Mouse (Mus musculus) ZHBTc4 (cell line): ENCODE results near the gene Adcy4.

Experiments used
- DNase-seq: peaks from one replicate; pipeline ENCODE4 v3.0.0-alpha.2; 2011; ENCODE audit warnings: low read depth, low spot score

Gene Adcy4

GRCm38 (mm10) chr14:55783958-55784235, at the start of gene Adcy4:
TSS of gene Adcy4 (minus strand) at chr14:55784095.
- DNase-seq: peak; percentile 17

- DNase-seq: no peak
Measured at GRCm38 (mm10) chr14:55833126-55833525, 49.2 kb upstream of the Adcy4 start.

DNA sequence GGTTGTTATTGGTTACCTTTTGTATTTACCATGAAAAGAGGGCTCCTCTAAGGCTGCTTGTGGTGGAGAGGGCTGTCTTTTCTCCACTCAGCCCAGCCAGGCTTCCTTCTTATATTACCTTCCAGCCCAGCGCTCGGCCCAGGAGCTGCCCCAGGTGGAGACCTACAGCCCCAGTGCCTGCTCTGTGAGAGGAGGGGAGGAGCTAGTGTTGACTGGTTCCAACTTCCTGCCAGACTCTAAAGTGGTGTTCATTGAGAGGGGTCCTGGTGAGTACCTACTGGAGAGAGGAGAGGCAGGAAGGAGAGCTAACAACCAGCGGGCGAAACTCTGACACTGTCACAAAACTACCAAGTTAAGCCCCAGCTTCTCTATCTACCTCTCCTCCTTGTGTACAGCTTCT, 46.4 kb upstream of the Adcy4 start:
- peak; percentile 43 for DNase-seq

- DNase-seq: peak; percentile 64
Measured at GRCm38 (mm10) chr14:55829854-55830253, 46.0 kb upstream of the Adcy4 start.

DNA sequence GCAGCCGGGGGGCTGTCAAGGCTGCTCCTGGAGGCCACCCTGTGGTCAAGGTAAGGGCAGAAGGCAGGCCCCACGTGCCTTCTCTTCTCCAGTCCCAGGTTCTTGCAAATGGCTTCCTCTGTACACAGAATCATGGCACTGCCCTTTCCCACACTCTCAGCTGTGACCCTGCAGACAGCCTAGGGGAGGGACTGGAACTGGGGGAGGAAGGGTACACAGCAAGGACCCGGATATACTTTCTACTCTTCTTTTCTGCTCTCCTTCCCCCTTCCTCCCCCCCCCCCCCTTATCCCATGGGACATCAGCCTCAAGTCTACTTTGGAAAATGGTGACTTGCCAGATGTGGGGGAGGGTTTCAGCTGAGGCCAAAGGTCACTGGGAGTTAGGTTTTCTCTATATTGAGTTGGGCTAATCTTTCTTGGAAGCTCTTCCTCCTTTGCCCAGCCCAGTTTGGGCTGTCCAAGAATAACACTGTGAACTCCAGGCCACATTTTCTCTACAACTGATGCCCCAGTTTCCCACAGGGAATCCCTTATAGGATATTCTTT, 44.9 kb upstream of the Adcy4 start:
- no peak for DNase-seq

- DNase-seq: no peak
Measured at GRCm38 (mm10) chr14:55826551-55827340, 42.9 kb upstream of the Adcy4 start.

- DNase-seq: no peak
Measured at GRCm38 (mm10) chr14:55826142-55826541, 42.2 kb upstream of the Adcy4 start.

- no peak for DNase-seq
Measured at GRCm38 (mm10) chr14:55825216-55826051, 41.5 kb upstream of the Adcy4 start.

- no peak for DNase-seq
Measured at GRCm38 (mm10) chr14:55824481-55825215, 40.8 kb upstream of the Adcy4 start.

GRCm38 (mm10) chr14:55824001-55824480, 40.1 kb upstream of the Adcy4 start:
- DNase-seq: peak; percentile 54

GRCm38 (mm10) chr14:55822991-55823762, 39.3 kb upstream of the Adcy4 start, which contains the start of gene Nfatc4:
TSS of gene Nfatc4 (plus strand) at chr14:55823144.
- peak; percentile 91 for DNase-seq

GRCm38 (mm10) chr14:55822435-55822990, 38.6 kb upstream of the Adcy4 start:
- DNase-seq: peak; percentile 96

DNA sequence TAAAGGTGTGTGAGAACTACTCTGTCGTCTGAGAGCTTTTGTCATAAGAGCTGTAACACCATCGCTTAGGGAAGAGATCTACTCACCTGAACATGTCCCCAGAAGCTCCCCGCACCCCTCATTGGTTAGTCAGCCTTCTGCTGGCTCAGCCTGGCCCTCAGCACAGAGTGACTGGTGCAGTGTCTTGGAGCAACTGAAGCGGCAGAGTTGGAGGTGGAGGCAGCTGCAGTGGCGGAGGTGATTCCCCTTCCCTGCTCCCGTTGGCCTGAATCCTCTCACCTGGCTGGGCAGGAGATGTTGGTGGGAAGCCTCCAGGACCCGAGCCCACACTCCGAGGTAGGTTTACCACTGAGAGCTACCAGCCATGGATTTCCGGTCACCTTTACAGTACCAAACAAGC, 36.7 kb upstream of the Adcy4 start:
- DNase-seq: no peak

- DNase-seq: no peak
Measured at GRCm38 (mm10) chr14:55819845-55820405, 36.0 kb upstream of the Adcy4 start.

- peak; percentile 82 for DNase-seq
Measured at GRCm38 (mm10) chr14:55815310-55815751, 31.4 kb upstream of the Adcy4 start.

DNA sequence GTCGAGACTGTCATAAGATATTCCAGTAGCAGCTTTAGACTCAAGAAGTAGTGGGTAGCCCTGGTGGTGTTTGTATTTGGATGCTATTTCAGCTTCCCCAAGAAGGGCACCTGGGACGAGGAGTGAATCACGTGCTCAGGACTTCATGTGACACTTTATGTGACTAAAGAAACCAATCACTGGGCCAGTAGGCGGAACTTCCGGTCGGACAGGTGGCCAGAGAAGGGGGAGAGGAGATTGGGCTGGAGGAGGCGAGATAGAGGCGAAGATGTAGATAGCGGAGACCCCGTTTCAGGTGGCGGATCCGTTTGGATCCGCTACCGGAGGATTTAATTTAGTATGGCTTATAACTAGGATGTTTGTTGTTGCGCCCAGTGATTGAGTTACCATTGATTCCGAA, 31.0 kb upstream of the Adcy4 start:
- DNase-seq: peak; percentile 82

GRCm38 (mm10) chr14:55795380-55796163, 11.7 kb upstream of the Adcy4 start:
- DNase-seq: no peak

DNA sequence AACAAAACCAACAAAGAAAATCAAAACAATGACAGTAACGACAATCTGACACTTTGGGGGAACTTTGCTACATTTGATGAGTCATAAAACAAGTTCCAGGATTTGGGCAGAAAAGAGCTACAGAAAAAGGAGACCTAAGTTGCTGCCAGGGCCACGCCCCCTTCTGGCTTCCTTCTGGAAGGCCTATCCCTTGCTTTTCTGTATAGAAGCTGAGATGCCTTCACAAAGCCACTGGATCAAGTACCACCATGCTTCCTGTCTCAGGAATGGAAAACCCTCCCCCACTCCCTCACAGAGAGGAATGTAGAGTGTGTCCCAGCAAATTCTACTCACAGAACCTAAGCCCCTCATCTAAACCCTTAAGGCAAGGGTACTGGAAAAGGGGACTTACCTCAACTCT, 10.1 kb upstream of the Adcy4 start:
- no peak for DNase-seq

GRCm38 (mm10) chr14:55793461-55793860, 9.6 kb upstream of the Adcy4 start:
- no peak for DNase-seq
